Mouse (Mus musculus) cortical plate, adult 2 months (tissue): ENCODE data around the gene Alcam. TPM values are rescaled to one million over a fixed set of nuclear protein-coding genes. Genes with fewer than 3 reads are reported as not detected.

Experiments used
- H3K27ac ChIP-seq: fragments of 200-500 bp; 2 replicates; pipeline ENCODE4 v1.5.1; 2012; ENCODE audit warnings: low read length, control low read depth, inconsistent platforms; ENCODE audit not compliant: insufficient read depth
- H3K4me1 ChIP-seq: fragments of 200-500 bp; 2 replicates; pipeline ENCODE4 v1.6.1; 2011; ENCODE audit warnings: low read length; ENCODE audit not compliant: control insufficient read depth, insufficient read depth
- H3K4me3 ChIP-seq: fragments of 200-500 bp; 2 replicates; pipeline ENCODE4 v1.5.1; 2011; ENCODE audit warnings: mild to moderate bottlenecking, low read length, control low read depth; ENCODE audit not compliant: insufficient read depth
- CTCF ChIP-seq: fragments of 200-500 bp; IDR thresholded peaks from 2 replicates; pipeline ENCODE4 v1.5.1; 2011; ENCODE audit warnings: mild to moderate bottlenecking, control low read depth, low read length; ENCODE audit not compliant: insufficient read depth; ENCODE audit errors: extremely low read depth
- POLR2A ChIP-seq: fragments of 200-500 bp; IDR thresholded peaks from 2 replicates; pipeline ENCODE4 v1.6.1; 2011; ENCODE audit warnings: mild to moderate bottlenecking, low read length, control low read depth; ENCODE audit not compliant: insufficient read depth; ENCODE audit errors: extremely low read depth
- polyA plus RNA-seq: library from polyadenylated mRNA; depleted of rRNA; stranded (reverse); fragments of >200 nt; gene quantifications from 2 replicates; pipeline ENCODE4 v1.2.3, GENCODE M21; 2012

The Alcam gene
- polyA plus RNA-seq, 1 experiment = 57.2 TPM

- TF ChIP-seq CTCF = no peak
- no peak for TF ChIP-seq POLR2A
- no peak overlapping the region for H3K27ac ChIP-seq
Measured at GRCm38 (mm10) chr16:52443635-52444505, 10.0 kb downstream of the Alcam start.

GRCm38 (mm10) chr16:52443055-52443454 lies 10.8 kb downstream of the Alcam start:
- no peaks in the 10 kb centered on the region; the same call in 1 of the 2 replicates for H3K4me1 ChIP-seq
- no peak overlapping the region for H3K27ac ChIP-seq
- no peak overlapping the region for H3K4me3 ChIP-seq
- no peak for TF ChIP-seq POLR2A
- TF ChIP-seq CTCF = no peak

More at GRCm38 (mm10) chr16:52443635-52444505, 10.0 kb downstream of the Alcam start:
- Histone ChIP-seq H3K4me1 (no peaks in the 10 kb centered on the region; the same call in 1 of the 2 replicates), H3K4me3 (no peak overlapping the region)

GRCm38 (mm10) chr16:52439600-52439999 lies 14.3 kb downstream of the Alcam start:
- TF ChIP-seq POLR2A (no peak), CTCF (no peak)
- Histone ChIP-seq H3K27ac (no peak overlapping the region), H3K4me1 (no peaks in the 10 kb centered on the region; the same call in 1 of the 2 replicates), H3K4me3 (no peak overlapping the region)

GRCm38 (mm10) chr16:52439007-52439406 lies 14.9 kb downstream of the Alcam start:
- Histone ChIP-seq H3K27ac (no peak overlapping the region), H3K4me1 (no peaks in the 10 kb centered on the region; the same call in 1 of the 2 replicates), H3K4me3 (no peak overlapping the region)
- TF ChIP-seq CTCF = no peak
- TF ChIP-seq POLR2A = no peak

GRCm38 (mm10) chr16:52438216-52438904 lies 15.5 kb downstream of the Alcam start:
- H3K27ac ChIP-seq = no peak overlapping the region
- H3K4me3 ChIP-seq = no peak overlapping the region
- H3K4me1 ChIP-seq = no peaks in the 10 kb centered on the region; the same call in 1 of the 2 replicates
- TF ChIP-seq CTCF (no peak), POLR2A (no peak)

GRCm38 (mm10) chr16:52433189-52433588 lies 20.7 kb downstream of the Alcam start:
- no peak for TF ChIP-seq POLR2A
- no peak for TF ChIP-seq CTCF
- H3K27ac ChIP-seq = no peak overlapping the region
- no peaks in the 10 kb centered on the region; the same call in 1 of the 2 replicates for H3K4me1 ChIP-seq
- no peak overlapping the region for H3K4me3 ChIP-seq

- H3K4me1 ChIP-seq = no peaks in the 10 kb centered on the region; the same call in 1 of the 2 replicates
- no peak for TF ChIP-seq POLR2A
- TF ChIP-seq CTCF = no peak
- no peak overlapping the region for H3K4me3 ChIP-seq
- H3K27ac ChIP-seq = no peak overlapping the region
Measured at GRCm38 (mm10) chr16:52432072-52432471, 21.8 kb downstream of the Alcam start.

- Histone ChIP-seq H3K27ac (no peak overlapping the region), H3K4me3 (no peak overlapping the region), H3K4me1 (no peaks in the 10 kb centered on the region; the same call in 1 of the 2 replicates)
- no peak for TF ChIP-seq POLR2A
- TF ChIP-seq CTCF = no peak
Measured at GRCm38 (mm10) chr16:52431590-52431989, 22.3 kb downstream of the Alcam start.

DNA sequence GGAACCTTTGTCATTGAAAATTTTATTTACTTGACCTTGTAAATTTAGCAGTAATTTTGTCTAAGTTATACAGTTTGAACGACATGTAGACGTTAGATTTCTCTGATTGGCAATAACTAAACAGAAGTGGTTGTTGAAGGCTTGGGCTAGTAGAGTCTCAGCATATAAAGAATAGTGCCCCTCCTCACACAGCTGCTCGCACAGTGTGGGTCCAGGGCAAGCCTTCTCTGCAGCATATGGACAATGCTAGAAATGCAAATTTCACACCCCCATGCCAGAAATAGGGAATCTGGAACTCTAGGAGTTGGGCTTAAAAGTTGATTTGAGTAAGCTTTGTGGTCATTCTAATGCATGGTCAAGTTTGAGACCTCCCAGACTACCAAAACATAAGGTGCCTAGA lies 23.8 kb downstream of the Alcam start:
- Histone ChIP-seq H3K4me1 (no peaks in the 10 kb centered on the region; the same call in 1 of the 2 replicates), H3K4me3 (no peak overlapping the region), H3K27ac (no peak overlapping the region)
- TF ChIP-seq POLR2A = no peak
- TF ChIP-seq CTCF = no peak

DNA sequence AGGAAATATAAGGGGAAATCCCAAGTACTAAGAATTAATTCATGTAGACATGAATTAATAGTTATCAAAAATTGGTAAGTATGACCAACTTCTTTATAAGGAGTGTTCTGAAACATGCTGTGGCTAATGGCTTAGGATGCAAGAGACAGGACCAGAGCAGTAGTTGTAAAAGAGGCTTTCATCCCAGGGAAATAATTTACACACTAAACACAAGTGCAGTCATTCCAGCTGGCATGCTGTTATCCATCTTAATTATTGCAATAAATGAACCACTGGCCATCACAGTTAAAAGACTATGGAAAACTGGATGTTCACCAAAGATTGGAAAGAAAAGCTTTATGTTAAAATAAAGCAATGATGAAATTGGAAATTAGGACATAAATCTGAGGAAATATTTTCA lies 24.2 kb downstream of the Alcam start:
- Histone ChIP-seq H3K27ac (no peak overlapping the region), H3K4me3 (no peak overlapping the region), H3K4me1 (no peaks in the 10 kb centered on the region; the same call in 1 of the 2 replicates)
- TF ChIP-seq POLR2A (no peak), CTCF (no peak)
